Mouse (Mus musculus) forebrain, embryonic 12.5 days (tissue): Measurements from ENCODE around the gene Gm21083. TPM values are rescaled to one million over a fixed set of nuclear protein-coding genes. Genes with fewer than 3 reads are reported as not detected.
"Not testable (repeated sequence)": the region's sequence is repeated elsewhere in the genome, so short reads cannot be mapped to it uniquely, and the experiment has no call there.

Experiments used
- ATAC-seq: fragments of 200-750 bp; cut with Nextera tagmentation; 2 replicates; pipeline ENCODE4 v1.8.0; 2017; ENCODE audit warnings: moderate TSS enrichment; ENCODE audit not compliant: low FRiP score
- H3K27ac ChIP-seq: fragments of 300-500 bp; sonication (generic); 2 replicates; pipeline ENCODE4 v1.5.1; 2016; ENCODE audit warnings: mild to moderate bottlenecking
- H3K27me3 ChIP-seq: fragments of 300-500 bp; sonication (generic); 2 replicates; pipeline ENCODE4 v1.6.1; 2016; ENCODE audit warnings: mild to moderate bottlenecking
- H3K36me3 ChIP-seq: fragments of 300-500 bp; sonication (generic); replicated peaks from 2 replicates; pipeline ENCODE4 v1.6.1; 2016; ENCODE audit warnings: mild to moderate bottlenecking
- H3K4me1 ChIP-seq: fragments of 300-500 bp; sonication (generic); 2 replicates; pipeline ENCODE4 v1.6.1; 2016
- H3K4me2 ChIP-seq: fragments of 300-500 bp; sonication (generic); 2 replicates; pipeline ENCODE4 v1.6.1; 2016; ENCODE audit warnings: mild to moderate bottlenecking, moderate library complexity
- H3K4me3 ChIP-seq: fragments of 300-500 bp; sonication (generic); replicated peaks from 2 replicates; pipeline ENCODE4 v1.5.1; 2016; ENCODE audit warnings: mild to moderate bottlenecking
- H3K9ac ChIP-seq: fragments of 300-500 bp; sonication (generic); 2 replicates; pipeline ENCODE4 v1.6.1; 2016; ENCODE audit warnings: mild to moderate bottlenecking
- H3K9me3 ChIP-seq: fragments of 300-500 bp; sonication (generic); 2 replicates; pipeline ENCODE4 v1.6.1; 2016
- WGBS: fragments of 180-500 bp; shearing (Covaris S2); methylation state at CpG from one replicate; pipeline ENCODE4 v1.1.7; 2016; 5-methylcytosine and 5-hydroxymethylcytosine counted together
- polyA plus RNA-seq: library from polyadenylated mRNA; unstranded; fragments of >200 nt; fragmentation: Nextera tagmentation; extraction: Ambion mirVana; gene quantifications from 2 replicates; pipeline ENCODE4 v1.2.1, GENCODE M21; 2016

The Gm21083 gene
- not detected in 2 replicates for polyA plus RNA-seq

- not testable (repeated sequence) for H3K27ac ChIP-seq, H3K9me3 ChIP-seq, ATAC-seq, H3K4me3 ChIP-seq, H3K4me1 ChIP-seq, H3K36me3 ChIP-seq, H3K9ac ChIP-seq, H3K27me3 ChIP-seq, H3K4me2 ChIP-seq
- no CpG with 5 or more reads among the region's 1 CpGs for WGBS
Observed at GRCm38 (mm10) chr5:15577033-15577432, at the start of gene Gm21083. Gene Gm21083 (plus strand): TSS chr5:15577333.

- ATAC-seq, H3K4me1 ChIP-seq, H3K4me3 ChIP-seq, H3K4me2 ChIP-seq, H3K9ac ChIP-seq, H3K27ac ChIP-seq, H3K27me3 ChIP-seq, H3K36me3 ChIP-seq: not testable (repeated sequence)
- 57% methylated on average over 1 of the region's 1 CpGs for WGBS
- peaks cover 29% of the 10 kb centered on the region for H3K9me3 ChIP-seq
Observed at GRCm38 (mm10) chr5:15529122-15529521, 48.0 kb upstream of the Gm21083 start, which contains the start of gene Gm21190. Gene Gm21190 (minus strand): TSS chr5:15529222.

- peaks cover 20% of the 10 kb centered on the region for H3K9me3 ChIP-seq
- not testable (repeated sequence) for H3K4me1 ChIP-seq, ATAC-seq, H3K36me3 ChIP-seq, H3K4me2 ChIP-seq, H3K27me3 ChIP-seq, H3K9ac ChIP-seq, H3K27ac ChIP-seq, H3K4me3 ChIP-seq
- WGBS, result 82% methylated on average over 6 of the region's 6 CpGs
Observed at GRCm38 (mm10) chr5:15548642-15549041, 28.5 kb upstream of the Gm21083 start.

GRCm38 (mm10) chr5:15549134-15549533, 28.0 kb upstream of the Gm21083 start:
- WGBS, result 41% methylated on average over 1 of the region's 1 CpGs
- not testable (repeated sequence) for H3K4me1 ChIP-seq, H3K27me3 ChIP-seq, H3K27ac ChIP-seq, H3K4me2 ChIP-seq, H3K9ac ChIP-seq, ATAC-seq, H3K4me3 ChIP-seq, H3K36me3 ChIP-seq
- H3K9me3 ChIP-seq, result peaks cover 22% of the 10 kb centered on the region

GRCm38 (mm10) chr5:15549606-15550005, 27.5 kb upstream of the Gm21083 start:
- not testable (repeated sequence) for H3K36me3 ChIP-seq, H3K27me3 ChIP-seq, H3K4me2 ChIP-seq, H3K4me1 ChIP-seq, H3K27ac ChIP-seq, H3K4me3 ChIP-seq, H3K9ac ChIP-seq, ATAC-seq
- 16% methylated on average over 3 of the region's 3 CpGs for WGBS
- peaks cover 24% of the 10 kb centered on the region for H3K9me3 ChIP-seq

- not testable (repeated sequence) for ATAC-seq, H3K4me3 ChIP-seq, H3K27ac ChIP-seq, H3K4me1 ChIP-seq, H3K4me2 ChIP-seq, H3K9ac ChIP-seq, H3K27me3 ChIP-seq, H3K36me3 ChIP-seq
- 77% methylated on average over 1 of the region's 1 CpGs for WGBS
- H3K9me3 ChIP-seq, result peaks cover 22% of the 10 kb centered on the region
Observed at GRCm38 (mm10) chr5:15558654-15559053, 18.5 kb upstream of the Gm21083 start.

- not testable (repeated sequence) for H3K4me3 ChIP-seq, H3K4me1 ChIP-seq, H3K4me2 ChIP-seq, H3K27me3 ChIP-seq, H3K27ac ChIP-seq, H3K9ac ChIP-seq, H3K36me3 ChIP-seq
- 84% methylated on average over 3 of the region's 3 CpGs for WGBS
- H3K9me3 ChIP-seq, result peaks cover 15% of the 10 kb centered on the region
- ATAC-seq, result peak; percentile 46
Observed at GRCm38 (mm10) chr5:15561425-15562264, 15.5 kb upstream of the Gm21083 start.

- H3K27ac ChIP-seq, H3K9ac ChIP-seq, H3K9me3 ChIP-seq, H3K27me3 ChIP-seq, H3K36me3 ChIP-seq, H3K4me1 ChIP-seq, H3K4me3 ChIP-seq, ATAC-seq, H3K4me2 ChIP-seq: not testable (repeated sequence)
Observed at GRCm38 (mm10) chr5:15573735-15574134, 3.4 kb upstream of the Gm21083 start.

GRCm38 (mm10) chr5:15586351-15586750, 9.2 kb downstream of the Gm21083 start:
- not testable (repeated sequence) for ATAC-seq, H3K9me3 ChIP-seq, H3K36me3 ChIP-seq, H3K4me3 ChIP-seq, H3K27ac ChIP-seq, H3K27me3 ChIP-seq, H3K4me1 ChIP-seq, H3K4me2 ChIP-seq, H3K9ac ChIP-seq

- 36% methylated on average over 6 of the region's 6 CpGs for WGBS
- H3K9me3 ChIP-seq, H3K27me3 ChIP-seq, H3K27ac ChIP-seq, H3K4me2 ChIP-seq, H3K4me3 ChIP-seq, H3K9ac ChIP-seq, H3K4me1 ChIP-seq, ATAC-seq, H3K36me3 ChIP-seq: not testable (repeated sequence)
Observed at GRCm38 (mm10) chr5:15588291-15588690, 11.2 kb downstream of the Gm21083 start.

GRCm38 (mm10) chr5:15590635-15591034, 13.5 kb downstream of the Gm21083 start:
- ATAC-seq, H3K27me3 ChIP-seq, H3K4me1 ChIP-seq, H3K4me2 ChIP-seq, H3K36me3 ChIP-seq, H3K9me3 ChIP-seq, H3K27ac ChIP-seq, H3K9ac ChIP-seq, H3K4me3 ChIP-seq: not testable (repeated sequence)
- 61% methylated on average over 5 of the region's 5 CpGs for WGBS

GRCm38 (mm10) chr5:15591577-15591976, 14.4 kb downstream of the Gm21083 start:
- not testable (repeated sequence) for H3K36me3 ChIP-seq, H3K27me3 ChIP-seq, H3K4me3 ChIP-seq, H3K27ac ChIP-seq, H3K4me1 ChIP-seq, H3K4me2 ChIP-seq, H3K9ac ChIP-seq
- H3K9me3 ChIP-seq, result peaks cover 12% of the 10 kb centered on the region
- peak; percentile 75 for ATAC-seq
- WGBS, result 72% methylated on average over 2 of the region's 2 CpGs

- not testable (repeated sequence) for ATAC-seq, H3K4me3 ChIP-seq, H3K27ac ChIP-seq, H3K4me2 ChIP-seq, H3K4me1 ChIP-seq, H3K36me3 ChIP-seq, H3K9ac ChIP-seq, H3K27me3 ChIP-seq
- peaks cover 23% of the 10 kb centered on the region for H3K9me3 ChIP-seq
Observed at GRCm38 (mm10) chr5:15598831-15599230, 21.7 kb downstream of the Gm21083 start.
